Mouse (Mus musculus) stomach, postnatal 0 days (tissue): ENCODE data around the gene Ankmy2.

ENCODE experiments used
- CTCF ChIP-seq: IDR thresholded peaks from 2 replicates; pipeline ENCODE4 v1.5.1; 2016; ENCODE audit warnings: antibody characterized with exemption, low read depth, mild to moderate bottlenecking, moderate library complexity
- EP300 ChIP-seq: optimal IDR thresholded peaks from 2 replicates; pipeline ENCODE3; 2016; ENCODE audit warnings: antibody characterized with exemption

DNA sequence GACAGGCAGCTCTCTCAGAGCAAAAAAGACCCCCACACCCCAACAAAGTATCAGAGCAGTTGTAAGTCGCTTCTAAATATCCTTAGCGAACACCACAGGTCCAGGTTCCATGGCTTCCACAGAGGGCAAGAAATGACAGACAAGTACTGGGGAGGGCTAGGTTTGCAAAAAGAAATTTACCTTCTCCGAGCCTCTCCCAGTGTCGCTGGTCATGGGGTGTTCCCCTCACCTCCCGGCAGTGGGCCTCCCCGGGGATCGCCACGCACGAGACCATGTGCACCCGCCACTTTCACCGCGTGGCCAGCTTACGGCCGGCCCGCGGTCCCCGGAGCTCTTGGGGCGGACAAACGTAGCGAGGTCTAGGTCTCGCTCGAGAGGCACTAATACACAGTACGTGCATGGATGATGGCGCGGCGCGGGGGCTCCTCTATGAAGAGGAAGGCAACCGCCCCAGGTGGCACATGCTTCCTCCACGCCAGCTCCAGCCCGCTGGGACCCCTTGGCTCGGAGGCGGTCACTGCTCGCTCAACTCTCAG, 745 bp upstream of the Ankmy2 start:
- TF ChIP-seq CTCF (no peak), EP300 (no peak)
